Mouse (Mus musculus) ES-E14 (cell line): ENCODE results near the gene Armc7.

Source experiments
- CHD2 ChIP-seq: IDR thresholded peaks from 2 replicates; pipeline ENCODE4 v1.6.1; 2014; ENCODE audit warnings: mild to moderate bottlenecking, low read depth, low read length, inconsistent platforms
- MAFK ChIP-seq: IDR thresholded peaks from 2 replicates; pipeline ENCODE4 v1.6.1; 2014; ENCODE audit warnings: mild to moderate bottlenecking, low read depth, low read length, inconsistent platforms; ENCODE audit not compliant: insufficient read depth
- ZC3H11A ChIP-seq: IDR thresholded peaks from 2 replicates; pipeline ENCODE4 v1.6.1; 2012; ENCODE audit warnings: low read depth, mild to moderate bottlenecking, inconsistent platforms, low read length, borderline replicate concordance

GRCm38 (mm10) chr11:115439326-115439725 lies 36.1 kb upstream of the Armc7 start:
- TF ChIP-seq CHD2: no peak
- no peak for TF ChIP-seq MAFK
- TF ChIP-seq ZC3H11A: no peak
